Mouse (Mus musculus) C2C12 (cell line): ENCODE data around the gene Eef1a2.

Experiments used
- CEBPB ChIP-seq: IDR thresholded peaks from one replicate; pipeline ENCODE4 v1.6.1; 2011; ENCODE audit warnings: low read depth, mild to moderate bottlenecking, control low read depth, moderate library complexity
- CTCF ChIP-seq: IDR thresholded peaks from one replicate; pipeline ENCODE4 v1.5.1; 2011; ENCODE audit not compliant: control insufficient read depth, insufficient read depth, insufficient read length
- FOSL1 ChIP-seq: IDR thresholded peaks from one replicate; pipeline ENCODE4 v1.8.0; 2011; ENCODE audit warnings: mild to moderate bottlenecking, low read length; ENCODE audit not compliant: poor library complexity, insufficient read depth, severe bottlenecking
- MAX ChIP-seq: IDR thresholded peaks from one replicate; pipeline ENCODE4 v1.6.1; 2011; ENCODE audit warnings: mild to moderate bottlenecking, control low read depth
- MYOD1 ChIP-seq: IDR thresholded peaks from one replicate; pipeline ENCODE4 v1.6.1; 2011; ENCODE audit warnings: low read depth; ENCODE audit not compliant: control insufficient read depth, insufficient read length
- MYOG ChIP-seq: IDR thresholded peaks from one replicate; pipeline ENCODE4 v1.6.1; 2011; ENCODE audit not compliant: control insufficient read depth, insufficient read length; ENCODE audit errors: extremely low read depth
- USF1 ChIP-seq: IDR thresholded peaks from one replicate; pipeline ENCODE4 v1.6.1; 2011; ENCODE audit warnings: low read depth, mild to moderate bottlenecking, control low read depth, moderate library complexity

GRCm38 (mm10) chr2:181116436-181116835 is 40.4 kb downstream of the Eef1a2 start:
- TF ChIP-seq CTCF (no peak), MYOD1 (no peak), FOSL1 (no peak), MAX (no peak), CEBPB (no peak), USF1 (no peak), MYOG (no peak)
